Mouse (Mus musculus): ENCODE measurements around the gene Mau2.
"Not testable (repeated sequence)": the region's sequence is repeated elsewhere in the genome, so short reads cannot be mapped to it uniquely, and the experiment has no call there.

Mau2 gene

DNA sequence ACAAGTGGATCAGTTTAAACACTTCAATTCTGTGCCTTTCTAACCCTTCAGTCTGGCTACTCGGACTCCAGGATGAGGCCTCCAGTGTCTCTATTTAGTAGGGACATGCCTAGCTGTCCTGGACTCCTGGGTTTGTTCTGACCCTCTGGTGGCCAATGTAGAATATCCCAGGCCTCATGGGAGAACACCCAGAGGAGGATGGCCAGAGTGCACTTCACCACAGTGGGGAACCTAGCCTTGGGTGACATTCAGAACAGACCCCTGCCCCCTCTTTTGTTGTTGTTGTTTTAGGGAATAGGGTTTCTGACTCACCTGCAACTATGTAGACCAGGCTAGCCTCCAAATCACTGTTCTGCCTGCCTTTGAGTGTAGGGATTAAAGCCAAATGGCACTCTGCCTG, 27.5 kb downstream of the Mau2 start:
- DNase-seq = no peak

DNA sequence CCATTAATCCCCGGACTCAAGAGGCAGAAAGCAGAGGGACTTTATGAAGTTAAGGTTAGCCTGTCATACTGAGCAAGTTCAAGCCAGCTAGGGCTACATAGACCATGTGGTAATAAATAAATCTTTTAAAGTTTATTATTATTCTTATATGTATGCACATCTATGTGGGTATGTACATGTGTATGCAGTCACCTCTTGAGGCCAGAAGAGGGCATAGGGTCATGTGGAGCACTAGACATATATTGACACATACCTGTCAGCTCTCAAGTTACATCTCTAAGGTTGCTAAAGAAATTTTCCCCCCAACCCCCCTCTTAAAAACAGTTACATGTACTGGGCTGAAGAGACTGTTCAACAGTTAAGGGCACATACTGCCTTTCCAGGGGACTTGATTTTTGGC, 29.8 kb downstream of the Mau2 start:
- no peak for DNase-seq

DNA sequence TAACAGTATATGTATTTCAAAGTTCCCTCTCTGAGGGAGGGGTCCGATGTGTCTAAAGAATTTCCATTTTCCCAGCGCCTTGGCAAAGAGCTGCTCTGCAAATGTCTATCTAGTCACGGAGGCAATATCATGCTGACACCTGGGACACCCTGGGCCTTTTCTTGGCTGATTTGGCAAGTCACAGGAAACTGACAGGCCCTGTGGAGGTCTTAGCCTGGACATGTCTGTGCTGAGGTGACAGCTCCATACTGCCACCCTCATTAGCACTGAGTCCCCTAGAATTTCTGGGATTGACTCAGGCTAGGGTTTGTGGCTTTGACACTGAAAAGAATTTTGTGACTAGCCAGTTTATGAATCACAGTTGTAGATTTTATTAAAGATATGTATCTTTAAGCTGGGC, 30.2 kb downstream of the Mau2 start:
- no peak for DNase-seq

GRCm38 (mm10) chr8:70010796-70011195, 31.7 kb downstream of the Mau2 start:
- not testable (repeated sequence) for DNase-seq

- no peak for DNase-seq
Observed at GRCm38 (mm10) chr8:70005178-70005577, 37.4 kb downstream of the Mau2 start.

DNA sequence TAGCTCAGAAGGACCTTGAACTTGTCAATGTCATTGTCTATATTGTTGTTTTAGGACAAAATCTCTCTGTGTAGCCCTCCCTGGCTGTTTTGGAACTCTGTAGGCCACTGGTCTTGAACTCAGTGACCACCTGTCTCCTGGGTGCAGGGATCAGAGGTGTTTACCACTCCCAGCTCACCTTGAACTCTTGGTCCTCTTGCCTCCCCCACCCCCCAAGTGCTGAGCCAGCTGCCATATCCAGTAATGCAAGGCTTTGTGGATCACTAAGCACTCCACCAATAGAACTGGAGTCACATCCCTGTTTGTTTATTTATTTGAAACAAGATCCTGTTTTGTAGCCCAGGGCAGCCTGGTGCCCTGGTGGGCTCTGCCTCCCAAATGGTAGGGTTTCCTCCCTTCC, 38.2 kb downstream of the Mau2 start:
- DNase-seq = no peak

DNA sequence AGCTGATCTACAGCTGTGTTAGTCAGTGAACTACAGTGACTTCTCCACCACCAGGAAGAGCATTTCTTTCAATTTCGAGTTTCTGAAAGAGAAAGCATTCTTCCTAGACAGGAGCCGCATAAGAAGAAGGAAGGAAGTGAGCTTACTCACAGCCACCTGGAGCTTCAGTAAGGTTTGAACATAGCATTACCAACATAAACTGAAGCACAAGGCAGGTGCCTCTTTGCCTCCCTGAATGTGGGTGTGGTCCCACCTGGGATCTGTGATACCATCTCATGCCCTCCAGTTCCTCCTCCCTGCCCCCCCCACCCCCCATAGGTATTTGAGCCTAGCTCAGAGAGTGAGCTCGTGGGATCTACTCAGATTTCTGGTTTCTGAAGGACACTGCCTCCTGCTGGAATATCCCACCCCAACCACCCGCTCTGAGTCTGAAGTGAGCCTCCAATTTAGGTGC, 39.3 kb downstream of the Mau2 start:
- no peak for DNase-seq

DNA sequence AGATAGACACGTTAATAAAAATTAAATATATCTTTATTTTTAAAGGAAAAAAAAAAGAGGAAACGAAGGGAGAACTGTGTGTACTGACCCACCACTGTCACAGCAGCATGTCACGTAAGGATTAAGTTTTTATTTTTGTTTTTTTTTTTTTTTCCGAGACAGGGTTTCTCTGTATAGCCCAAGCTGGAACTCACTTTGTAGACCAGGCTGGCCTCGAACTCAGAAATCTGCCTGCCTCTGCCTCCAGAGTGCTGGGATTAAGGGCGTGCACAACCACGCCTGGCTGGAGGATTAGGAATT, 40.7 kb downstream of the Mau2 start:
- not testable (repeated sequence) for DNase-seq

DNA sequence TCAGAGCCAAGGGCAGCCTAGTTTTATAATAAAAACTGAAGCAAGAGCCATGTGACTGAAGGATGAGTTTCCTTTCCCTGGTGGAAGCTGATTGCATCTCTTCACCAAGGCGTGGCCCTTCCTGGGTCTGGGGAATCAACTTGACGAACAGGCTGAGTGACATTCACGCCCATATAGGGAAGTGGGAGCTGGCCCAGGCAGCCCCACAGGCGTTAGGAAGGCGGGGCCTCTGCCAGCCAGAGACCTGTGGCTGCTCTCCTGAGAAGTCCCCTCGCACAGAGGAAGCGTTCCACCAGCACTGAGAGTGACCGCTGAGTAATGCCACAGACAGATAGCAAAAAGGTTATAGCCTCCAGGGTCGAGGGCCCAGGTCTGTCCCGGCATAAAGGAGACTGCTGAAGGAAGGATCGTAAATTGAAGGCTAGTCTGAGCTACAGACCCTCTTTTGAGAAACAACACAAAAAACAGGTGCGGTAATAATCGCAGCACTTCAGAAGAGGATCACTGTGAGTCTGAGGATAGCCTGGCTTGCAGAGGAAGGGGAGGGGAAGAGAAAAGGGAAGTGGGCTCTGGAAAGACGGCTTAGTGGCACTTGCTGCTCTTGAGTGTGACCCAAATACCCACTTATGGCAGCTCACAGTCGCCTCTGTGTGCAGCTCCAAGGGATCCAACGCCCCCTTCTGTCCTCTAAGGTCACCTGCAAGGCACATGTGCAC, 41.2 kb downstream of the Mau2 start:
- peak; percentile 38 for DNase-seq

DNA sequence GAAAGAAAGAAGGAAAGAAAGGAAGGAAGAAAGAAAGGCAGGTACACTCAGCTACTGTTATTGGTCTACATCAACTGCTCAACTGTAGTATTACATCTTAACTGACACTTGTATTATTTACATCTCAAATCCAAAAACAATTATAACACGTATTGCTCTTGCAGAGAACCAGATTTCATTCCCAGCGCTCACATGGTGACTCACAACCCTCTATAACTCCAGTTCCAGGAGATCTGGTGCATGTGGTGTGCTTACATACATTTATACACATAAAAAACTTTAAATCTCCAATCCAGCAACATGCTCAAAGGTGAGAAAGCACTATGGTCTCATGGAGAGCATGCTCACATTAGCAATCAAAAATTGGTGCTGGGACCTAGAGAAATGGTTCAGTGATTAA, 42.3 kb downstream of the Mau2 start:
- DNase-seq = no peak

DNA sequence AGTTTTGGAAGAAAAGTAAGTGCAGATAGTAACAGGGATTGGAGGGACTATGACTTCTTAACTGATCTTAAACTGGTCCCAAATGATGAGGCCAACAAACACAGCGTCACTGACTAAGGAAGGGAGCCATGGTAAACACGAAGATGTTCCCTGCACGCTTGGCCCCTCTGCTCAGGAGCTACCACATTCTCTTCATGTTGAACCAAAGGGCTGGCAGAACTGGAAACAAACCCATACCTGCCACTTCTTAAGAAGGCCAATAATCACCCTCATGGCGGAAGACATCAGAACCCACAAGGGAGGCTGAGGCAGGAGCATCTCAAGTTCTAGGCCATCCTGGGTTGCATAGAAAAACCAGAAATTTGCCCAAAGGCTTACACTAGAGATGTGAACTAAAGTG, 43.3 kb downstream of the Mau2 start:
- no peak for DNase-seq

DNA sequence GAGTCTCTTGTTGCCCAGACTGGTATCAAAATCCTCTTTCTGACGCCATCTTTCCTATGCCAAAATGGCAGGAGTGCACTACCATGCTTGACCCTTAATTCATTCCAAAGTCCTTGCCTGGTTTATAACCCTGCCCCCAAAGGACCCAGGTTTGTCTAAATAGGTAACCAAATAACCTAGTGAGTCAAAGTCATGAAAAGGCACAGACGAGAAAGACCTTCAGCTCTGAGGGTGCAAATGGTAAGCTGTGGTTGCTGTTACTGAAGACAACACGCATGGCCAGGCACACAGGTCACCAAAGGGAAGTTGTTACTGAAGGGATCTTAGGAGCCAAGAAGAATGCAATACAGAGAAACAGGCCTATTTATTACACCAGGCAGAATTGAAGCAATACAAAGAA, 43.8 kb downstream of the Mau2 start:
- no peak for DNase-seq

- no peak for DNase-seq
Observed at GRCm38 (mm10) chr8:69996589-69997285, 45.8 kb downstream of the Mau2 start.

DNA sequence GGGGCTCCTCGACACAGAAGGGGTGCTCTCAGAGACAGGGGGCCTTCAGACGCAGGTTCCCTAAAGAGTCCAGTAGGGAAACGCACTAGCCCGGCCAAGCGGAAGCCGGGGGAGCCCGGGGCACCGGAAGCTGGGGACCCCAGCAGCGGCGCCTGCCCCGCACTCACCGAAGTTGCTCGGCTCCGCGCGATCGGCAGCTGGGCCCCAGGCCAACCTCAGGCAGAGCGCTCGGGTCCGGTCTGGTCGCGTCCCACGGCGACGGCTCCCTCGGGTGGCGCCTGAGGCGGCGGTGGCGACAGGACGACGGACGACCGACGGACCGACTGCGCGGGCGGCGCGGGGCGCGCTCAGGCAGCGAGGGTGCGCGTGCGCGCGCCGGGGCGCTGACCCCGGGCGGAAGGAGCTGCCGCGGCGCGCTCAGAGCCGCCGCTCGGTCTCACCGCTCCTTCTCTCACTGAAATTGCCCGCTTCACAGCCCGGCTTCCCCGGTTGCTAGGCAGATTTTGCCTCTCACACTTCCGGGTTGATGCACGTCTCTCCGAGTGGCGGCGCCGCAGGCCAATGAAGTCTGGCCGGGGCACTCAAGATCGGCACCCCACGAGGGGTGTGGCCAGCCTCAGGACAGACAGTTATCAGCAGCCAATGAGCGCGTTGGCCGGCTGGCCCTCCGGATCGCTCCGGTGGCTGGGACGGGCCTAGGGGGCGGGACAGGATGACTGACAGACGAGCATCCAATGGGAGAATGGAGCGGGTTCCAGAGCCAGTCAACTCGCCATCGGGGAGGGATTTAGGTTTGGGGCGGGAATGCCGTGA, 46.6 kb downstream of the Mau2 start, which contains the start of gene Gatad2a:
Gene Gatad2a, minus strand, starts transcription at position 609 of the 813 bp plus-strand sequence.
- DNase-seq = peak; percentile 100

DNA sequence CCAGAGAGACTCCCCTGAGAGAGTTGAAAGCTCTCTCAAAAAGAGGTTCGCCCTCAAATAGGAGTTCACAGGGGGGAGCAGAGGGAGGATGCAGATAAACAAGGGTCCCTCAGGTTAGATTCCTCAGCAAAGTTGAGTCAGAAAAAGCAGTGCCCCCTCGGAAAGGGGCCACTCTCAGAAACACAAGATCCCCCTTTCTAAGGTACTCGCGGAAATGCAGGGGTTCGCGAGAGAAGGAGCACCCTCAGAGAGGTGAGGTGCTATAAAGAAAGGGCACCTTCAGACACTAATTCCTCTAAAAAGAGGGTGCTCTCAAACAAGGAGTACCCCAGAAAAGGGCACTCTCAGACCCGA, 47.1 kb downstream of the Mau2 start:
- DNase-seq = no peak

DNA sequence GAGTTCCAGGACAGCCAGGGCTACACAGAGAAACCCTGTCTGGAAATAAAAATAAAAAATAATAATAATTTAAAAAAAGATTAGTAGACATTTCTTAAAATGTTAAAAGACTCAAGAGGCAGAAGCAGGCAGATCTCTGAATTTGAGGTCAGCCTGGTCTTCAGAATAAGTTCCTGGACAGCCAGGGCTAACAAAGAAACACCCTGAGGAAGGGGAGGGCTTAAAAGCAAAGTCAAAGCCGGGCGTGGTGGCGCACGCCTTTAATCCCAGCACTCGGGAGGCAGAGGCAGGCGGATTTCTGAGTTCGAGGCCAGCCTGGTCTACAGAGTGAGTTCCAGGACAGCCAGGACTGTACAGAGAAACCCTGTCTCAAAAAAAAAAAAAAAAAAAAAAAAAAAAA, 53.6 kb downstream of the Mau2 start:
- DNase-seq = not testable (repeated sequence)

GRCm38 (mm10) chr8:69987744-69988143, 54.8 kb downstream of the Mau2 start:
- DNase-seq = no peak

DNA sequence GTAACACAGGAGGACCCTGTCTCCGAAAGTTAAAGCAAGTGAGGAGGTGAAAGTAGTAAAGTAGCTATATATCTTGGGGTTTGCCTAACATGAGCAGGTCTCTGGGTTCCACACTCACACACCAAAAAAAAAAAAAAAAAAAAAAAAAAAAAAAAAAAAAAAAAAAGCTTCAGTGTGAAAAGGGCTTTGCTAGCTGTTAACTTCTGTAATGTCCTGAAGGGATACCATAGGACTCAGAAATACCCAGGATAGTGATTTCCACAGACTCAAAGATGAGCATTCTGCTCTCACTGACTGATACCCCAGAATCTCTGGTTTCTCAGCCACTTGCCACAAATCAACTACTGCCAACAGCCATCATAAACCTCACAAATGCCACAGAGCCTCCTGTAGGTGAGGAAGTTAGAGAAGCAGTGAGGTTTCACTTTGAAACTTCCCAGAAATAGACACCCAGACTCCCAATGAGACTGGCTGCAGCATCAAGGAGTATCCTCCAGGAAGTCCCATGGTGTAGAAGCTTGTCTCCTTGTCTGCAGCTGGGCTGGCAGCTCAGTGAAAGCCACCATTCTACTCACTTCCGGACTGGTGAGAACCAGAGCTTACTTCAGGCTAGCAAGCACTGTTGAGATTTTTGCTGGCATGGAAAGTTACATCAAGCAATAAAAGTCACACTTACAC, 57.5 kb downstream of the Mau2 start:
- DNase-seq = no peak

- no peak for DNase-seq
Observed at GRCm38 (mm10) chr8:69978456-69978855, 64.1 kb downstream of the Mau2 start.

DNA sequence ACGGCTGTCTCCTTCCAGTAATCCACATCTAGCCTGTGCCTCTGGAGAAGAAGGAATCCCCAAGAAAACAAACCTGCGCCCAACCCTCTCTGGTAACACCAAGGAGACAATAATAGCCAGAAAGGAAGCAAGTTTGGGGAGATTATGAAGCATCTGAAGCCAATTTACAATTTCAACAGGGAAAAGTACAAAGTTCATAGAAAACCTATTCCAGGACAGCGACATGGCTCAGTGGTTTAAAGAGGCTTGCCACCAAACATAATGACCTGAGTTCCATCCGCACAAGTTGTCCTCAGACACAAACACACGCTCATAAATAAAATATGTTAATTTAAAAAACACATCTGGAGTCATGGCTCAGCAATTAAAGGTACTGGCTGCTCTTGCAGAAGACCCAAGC, 67.7 kb downstream of the Mau2 start:
- no peak for DNase-seq

- DNase-seq = peak; percentile 94
Observed at GRCm38 (mm10) chr8:69974194-69974614, 68.3 kb downstream of the Mau2 start.

DNA sequence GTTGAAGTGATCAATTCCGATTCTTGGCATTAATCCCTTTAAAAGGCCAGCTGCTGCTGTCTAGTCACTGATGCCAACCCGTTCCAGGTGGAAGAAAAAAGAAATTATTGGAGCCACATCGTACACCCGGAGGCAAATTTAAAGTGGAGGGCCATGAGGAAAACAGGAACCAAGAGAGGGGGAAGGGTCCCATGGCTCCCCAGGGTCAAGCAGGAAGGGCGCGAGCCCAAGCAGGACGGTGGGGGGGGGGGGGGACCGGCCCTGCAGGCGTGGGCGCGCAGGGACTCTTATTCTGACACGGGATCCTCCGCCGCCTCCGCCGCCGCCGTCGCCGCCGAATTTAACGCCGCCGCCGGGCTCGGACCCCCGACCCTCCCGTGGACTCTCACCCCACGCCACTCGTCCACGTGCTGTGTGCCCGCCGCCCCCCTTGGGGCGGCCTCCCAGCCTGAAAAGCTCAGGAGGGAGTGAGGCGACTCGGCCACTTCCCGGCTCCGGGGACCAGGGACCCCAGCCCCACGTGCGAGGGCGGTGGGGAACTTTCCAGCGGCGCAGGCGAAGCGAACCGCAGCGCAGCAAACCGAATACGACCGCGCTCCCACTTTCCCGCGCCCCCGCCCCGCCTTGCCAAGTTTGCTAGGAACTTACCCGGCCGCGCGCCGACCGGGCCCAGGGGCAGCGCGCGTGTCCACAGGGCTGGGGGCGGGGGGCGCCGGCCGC, 68.9 kb downstream of the Mau2 start:
- no peak for DNase-seq

DNA sequence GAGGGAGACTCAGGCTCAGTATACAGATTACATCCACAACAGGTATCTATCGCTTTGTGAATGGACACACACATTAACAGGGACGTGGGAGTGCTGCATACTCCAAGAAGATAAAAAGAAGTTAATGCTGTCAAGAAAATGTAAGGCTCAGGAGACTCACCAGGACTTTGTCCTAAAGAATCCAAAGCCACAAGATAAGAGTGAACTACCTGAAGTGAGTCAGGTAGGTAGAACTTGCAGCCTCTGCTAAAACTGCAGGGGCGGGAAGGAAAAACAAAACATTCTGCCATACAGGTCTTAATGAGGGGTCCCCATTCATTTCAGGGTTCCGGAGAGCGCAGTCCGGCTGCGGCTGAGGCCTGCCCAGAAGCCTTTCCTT, 69.5 kb downstream of the Mau2 start:
- DNase-seq = no peak

Data from cerebellum, adult 9-11 months (tissue).